Mouse (Mus musculus): ENCODE data around the gene Olfr763.

DNA sequence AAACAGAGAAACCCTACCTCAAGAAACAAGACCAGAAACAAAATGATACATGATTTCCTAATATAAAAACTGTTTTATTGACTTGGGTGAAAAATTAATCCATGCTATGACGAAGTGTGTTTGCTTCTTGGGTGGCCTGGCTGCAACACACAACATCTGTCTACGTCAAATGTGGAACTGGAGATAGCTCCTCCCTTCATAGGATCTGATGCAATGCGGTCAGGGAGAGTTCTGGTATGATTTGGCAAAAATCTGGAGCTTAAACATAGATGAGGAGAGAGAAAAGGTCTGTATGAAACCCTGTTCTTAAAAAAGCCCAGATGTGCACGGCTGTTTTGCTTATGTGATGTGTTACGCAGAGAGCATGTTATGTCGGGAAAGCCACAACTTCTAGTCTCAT lies 44.7 kb upstream of the Olfr763 start:
- TF ChIP-seq ZNF384 (IDR thresholded peaks at IDR 0.05; ENCODE audit: low read depth, low read length) = no peak
- no peak for TF ChIP-seq ZC3H11A (IDR thresholded peaks at IDR 0.05; ENCODE audit: borderline replicate concordance, low read depth, low read length)
- no peak for TF ChIP-seq CHD2 (IDR thresholded peaks at IDR 0.05; ENCODE audit: low read depth, low read length)
- no peak for TF ChIP-seq MAFK (IDR thresholded peaks at IDR 0.05; ENCODE audit: insufficient read depth, low read depth, low read length)
- no peak for TF ChIP-seq HCFC1 (IDR thresholded peaks at IDR 0.05; ENCODE audit: borderline replicate concordance, insufficient read depth, low read length)
